Mouse (Mus musculus) ES-E14 (cell line): ENCODE results near the gene Stmn1.

Experiments
- CHD2 ChIP-seq: IDR thresholded peaks from 2 replicates; pipeline ENCODE4 v1.6.1; 2014; ENCODE audit warnings: mild to moderate bottlenecking, low read depth, low read length, inconsistent platforms
- HCFC1 ChIP-seq: IDR thresholded peaks from 2 replicates; pipeline ENCODE4 v1.6.1; 2012; ENCODE audit warnings: low read length, inconsistent platforms, borderline replicate concordance; ENCODE audit not compliant: insufficient read depth
- MAFK ChIP-seq: IDR thresholded peaks from 2 replicates; pipeline ENCODE4 v1.6.1; 2014; ENCODE audit warnings: mild to moderate bottlenecking, low read depth, low read length, inconsistent platforms; ENCODE audit not compliant: insufficient read depth
- ZC3H11A ChIP-seq: IDR thresholded peaks from 2 replicates; pipeline ENCODE4 v1.6.1; 2012; ENCODE audit warnings: low read depth, mild to moderate bottlenecking, inconsistent platforms, low read length, borderline replicate concordance
- ZNF384 ChIP-seq: IDR thresholded peaks from 2 replicates; pipeline ENCODE4 v1.6.1; 2012; ENCODE audit warnings: low read depth, low read length, inconsistent platforms

DNA sequence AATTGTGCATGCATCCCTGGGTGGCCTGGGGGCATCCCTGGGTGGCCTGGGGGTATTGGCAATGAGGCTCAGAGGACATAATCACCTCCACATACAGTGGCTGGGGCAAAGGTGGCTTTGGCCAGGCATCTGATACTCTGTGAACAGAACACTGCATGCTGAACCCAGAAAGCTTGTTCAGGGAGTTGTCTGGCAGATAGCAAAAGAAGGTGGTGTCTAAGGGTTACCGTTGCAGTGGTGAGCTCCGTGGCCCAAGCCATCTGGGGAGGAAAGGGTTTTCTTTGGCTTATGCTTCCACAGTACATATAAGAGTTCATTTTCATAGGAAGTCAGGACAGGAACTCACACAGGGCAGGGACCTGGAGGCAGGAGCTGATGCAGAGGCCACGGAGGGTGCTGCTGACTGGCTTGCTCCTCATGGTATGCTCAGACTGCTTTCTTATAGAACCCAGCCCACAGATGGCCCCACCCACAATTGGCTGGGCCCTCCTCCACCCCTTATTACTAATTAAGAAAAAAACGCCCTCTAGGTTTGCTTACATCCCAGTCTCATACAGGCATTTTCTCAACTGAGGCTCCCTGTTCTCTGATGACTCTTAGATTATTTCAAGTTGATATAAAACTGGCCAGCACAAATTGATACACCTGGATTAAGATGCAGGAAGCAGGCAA is 35.7 kb downstream of the Stmn1 start:
- TF ChIP-seq ZC3H11A, result no peak
- TF ChIP-seq CHD2, result no peak
- TF ChIP-seq HCFC1, result no peak
- no peak for TF ChIP-seq ZNF384
- TF ChIP-seq MAFK, result no peak
